Mouse (Mus musculus) MEL (cell line): ENCODE results near the gene Gabrg3. TPM values are rescaled to one million over a fixed set of nuclear protein-coding genes. Genes with fewer than 3 reads are reported as not detected.

Source experiments
- DNase-seq: peaks from one replicate; pipeline ENCODE4 v3.0.0; 2011; ENCODE audit warnings: low read depth, low spot score
- H3K27ac ChIP-seq: 2 replicates; pipeline ENCODE4 v1.5.1; 2012; ENCODE audit warnings: low read depth, mild to moderate bottlenecking, control low read depth, low read length, moderate library complexity; ENCODE audit not compliant: control insufficient read depth
- H3K27me3 ChIP-seq, 2 experiments: fragments of 150-350 bp in 1 of 2; sonication (generic) in 1 of 2; 2 replicates each; pipeline ENCODE4 v1.6.1; 2012; ENCODE audit warnings: low read length in 2 of 2, mild to moderate bottlenecking in 2 of 2, improper control_type of control experiment in 1 of 2, moderate library complexity in 1 of 2; ENCODE audit not compliant: insufficient read depth in 2 of 2, control insufficient read depth in 1 of 2
- H3K36me3 ChIP-seq, 2 experiments: 2 replicates each; pipeline ENCODE4 v1.6.1; 2012 to 2014; ENCODE audit warnings: low read length in 2 of 2, improper control_type of control experiment in 1 of 2, inconsistent platforms in 1 of 2, mild to moderate bottlenecking in 1 of 2; ENCODE audit not compliant: insufficient read depth in 2 of 2, control insufficient read depth in 1 of 2
- H3K4me1 ChIP-seq, 2 experiments: fragments of 150-350 bp in 1 of 2; sonication (generic) in 1 of 2; 2 replicates each; pipeline ENCODE4 v1.6.1; 2012; ENCODE audit warnings: low read length in 2 of 2, improper control_type of control experiment in 1 of 2, mild to moderate bottlenecking in 1 of 2; ENCODE audit not compliant: insufficient read depth in 2 of 2, control insufficient read depth in 1 of 2
- H3K4me3 ChIP-seq, 2 experiments: fragments of 150-350 bp in 1 of 2; sonication (generic) in 1 of 2; 2 replicates each; pipeline ENCODE4 v1.5.1; 2012; ENCODE audit warnings: low read depth in 2 of 2, low read length in 2 of 2, mild to moderate bottlenecking in 2 of 2, moderate library complexity in 2 of 2, control low read depth in 1 of 2, improper control_type of control experiment in 1 of 2; ENCODE audit not compliant: control insufficient read depth in 1 of 2, insufficient read depth in 1 of 2
- H3K79me2 ChIP-seq: 2 replicates; pipeline ENCODE4 v1.6.1; 2012; ENCODE audit warnings: mild to moderate bottlenecking, low read length, moderate library complexity; ENCODE audit not compliant: control insufficient read depth, poor library complexity, insufficient read depth
- H3K9ac ChIP-seq: 2 replicates; pipeline ENCODE4 v1.6.1; 2012; ENCODE audit warnings: low read depth, mild to moderate bottlenecking, control low read depth, low read length, moderate library complexity; ENCODE audit not compliant: control insufficient read depth, poor library complexity, severe bottlenecking
- H3K9me3 ChIP-seq: fragments of 150-350 bp; sonication (generic); replicated peaks from 2 replicates; pipeline ENCODE4 v1.6.1; 2012; ENCODE audit warnings: mild to moderate bottlenecking, low read length, improper control_type of control experiment, moderate library complexity; ENCODE audit not compliant: insufficient read depth
- BHLHE40 ChIP-seq: IDR thresholded peaks from 2 replicates; pipeline ENCODE4 v1.6.1; 2012; ENCODE audit warnings: low read depth, mild to moderate bottlenecking, inconsistent platforms, low read length, improper control_type of control experiment, borderline replicate concordance
- CHD2 ChIP-seq: IDR thresholded peaks from 2 replicates; pipeline ENCODE4 v1.6.1; 2011; ENCODE audit warnings: low read length, improper control_type of control experiment
- CTCF ChIP-seq, 3 experiments: IDR thresholded peaks in 2 of 3; conservative IDR thresholded peaks in 1 of 3; 2 replicates each; pipeline ENCODE4 v1.5.1; 2011 to 2012; ENCODE audit warnings: low read length in 3 of 3, low read depth in 2 of 3, mild to moderate bottlenecking in 2 of 3, improper control_type of control experiment in 1 of 3, inconsistent platforms in 1 of 3, mixed read lengths in 1 of 3, moderate library complexity in 1 of 3; ENCODE audit not compliant: control insufficient read depth in 1 of 3, insufficient read depth in 1 of 3, poor library complexity in 1 of 3, severe bottlenecking in 1 of 3
- ELF1 ChIP-seq: IDR thresholded peaks from 2 replicates; pipeline ENCODE4 v1.6.1; 2014; ENCODE audit warnings: low read depth, mild to moderate bottlenecking, inconsistent platforms, low read length, improper control_type of control experiment, moderate library complexity
- ETS1 ChIP-seq: IDR thresholded peaks from 2 replicates; pipeline ENCODE4 v1.6.1; 2012; ENCODE audit warnings: low read depth, mild to moderate bottlenecking, inconsistent platforms, low read length, improper control_type of control experiment, moderate library complexity
- GABPA ChIP-seq: IDR thresholded peaks from 2 replicates; pipeline ENCODE4 v1.6.1; 2012; ENCODE audit warnings: low read depth, mild to moderate bottlenecking, inconsistent platforms, low read length, improper control_type of control experiment, moderate library complexity
- GATA1 ChIP-seq: IDR thresholded peaks from 2 replicates; pipeline ENCODE4 v1.6.1; 2011; ENCODE audit warnings: low read depth, low read length, improper control_type of control experiment
- HCFC1 ChIP-seq: IDR thresholded peaks from 2 replicates; pipeline ENCODE4 v1.6.1; 2012; ENCODE audit warnings: low read depth, mild to moderate bottlenecking, inconsistent platforms, low read length, improper control_type of control experiment, moderate library complexity
- JUND ChIP-seq: IDR thresholded peaks from 2 replicates; pipeline ENCODE4 v1.6.1; 2011; ENCODE audit warnings: low read depth, mild to moderate bottlenecking, improper control_type of control experiment, low read length
- MAFK ChIP-seq: IDR thresholded peaks from 2 replicates; pipeline ENCODE4 v1.6.1; 2011; ENCODE audit warnings: low read depth, mild to moderate bottlenecking, low read length, improper control_type of control experiment, borderline replicate concordance
- MAZ ChIP-seq: IDR thresholded peaks from 2 replicates; pipeline ENCODE4 v1.6.1; 2012; ENCODE audit warnings: low read depth, mild to moderate bottlenecking, inconsistent platforms, low read length, improper control_type of control experiment
- MXI1 ChIP-seq: IDR thresholded peaks from 2 replicates; pipeline ENCODE4 v1.6.1; 2011; ENCODE audit warnings: mild to moderate bottlenecking, low read depth, low read length, improper control_type of control experiment
- MYB ChIP-seq: IDR thresholded peaks from 2 replicates; pipeline ENCODE4 v1.6.1; 2011; ENCODE audit warnings: mild to moderate bottlenecking, low read depth, low read length, improper control_type of control experiment
- MYC ChIP-seq: IDR thresholded peaks from 2 replicates; pipeline ENCODE4 v1.6.1; 2011; ENCODE audit warnings: low read depth, mild to moderate bottlenecking, low read length, improper control_type of control experiment, moderate library complexity
- POLR2AphosphoS5 ChIP-seq: IDR thresholded peaks from 2 replicates; pipeline ENCODE4 v1.6.1; 2012; ENCODE audit warnings: low read depth, borderline replicate concordance, mild to moderate bottlenecking, inconsistent platforms, low read length, moderate library complexity, mixed read lengths
- RAD21 ChIP-seq: IDR thresholded peaks from 2 replicates; pipeline ENCODE4 v1.6.1; 2011; ENCODE audit warnings: mild to moderate bottlenecking, low read depth, low read length, improper control_type of control experiment
- RCOR1 ChIP-seq: IDR thresholded peaks from 2 replicates; pipeline ENCODE4 v1.6.1; 2012; ENCODE audit warnings: low read depth, mild to moderate bottlenecking, inconsistent platforms, low read length, improper control_type of control experiment
- SMC3 ChIP-seq: IDR thresholded peaks from 2 replicates; pipeline ENCODE4 v1.6.1; 2011; ENCODE audit warnings: low read depth, low read length, improper control_type of control experiment
- TAL1 ChIP-seq: IDR thresholded peaks from 2 replicates; pipeline ENCODE4 v1.6.1; 2012; ENCODE audit warnings: mild to moderate bottlenecking, inconsistent platforms, low read length, moderate library complexity, mixed read lengths
- TCF12 ChIP-seq: IDR thresholded peaks from 2 replicates; pipeline ENCODE4 v1.6.1; 2014; ENCODE audit warnings: low read depth, mild to moderate bottlenecking, inconsistent platforms, low read length, improper control_type of control experiment, moderate library complexity
- UBTF ChIP-seq: IDR thresholded peaks from 2 replicates; pipeline ENCODE4 v1.6.1; 2012; ENCODE audit warnings: low read depth, mild to moderate bottlenecking, inconsistent platforms, low read length, improper control_type of control experiment, moderate library complexity, borderline replicate concordance; ENCODE audit not compliant: insufficient read depth
- ZC3H11A ChIP-seq: IDR thresholded peaks from 2 replicates; pipeline ENCODE4 v1.6.1; 2012; ENCODE audit warnings: low read depth, mild to moderate bottlenecking, inconsistent platforms, low read length, improper control_type of control experiment
- ZKSCAN1 ChIP-seq: IDR thresholded peaks from 2 replicates; pipeline ENCODE4 v1.6.1; 2012; ENCODE audit warnings: low read depth, mild to moderate bottlenecking, inconsistent platforms, low read length, improper control_type of control experiment, moderate library complexity
- ZNF384 ChIP-seq: IDR thresholded peaks from 2 replicates; pipeline ENCODE4 v1.6.1; 2012; ENCODE audit warnings: low read depth, mild to moderate bottlenecking, inconsistent platforms, low read length, improper control_type of control experiment
- polyA plus RNA-seq, 2 experiments: library from polyadenylated mRNA; stranded (reverse) in 1 of 2; unstranded in 1 of 2; fragments of >175 nt in 1 of 2; fragments of >200 nt in 1 of 2; gene quantifications; 2 replicates each; pipeline versions ENCODE4 v1.2.1 to v1.2.4; 2012; ENCODE audit warnings: low replicate concordance in 2 of 2, low read depth in 1 of 2; ENCODE audit not compliant: insufficient read length in 2 of 2, insufficient read depth in 1 of 2, missing spikeins in 1 of 2
- total RNA-seq: library from RNA; depleted of rRNA; stranded (reverse); fragments of 300-350 nt; gene quantifications from 2 replicates; pipeline ENCODE4 v1.2.3, GENCODE M21; 2012

Gene Gabrg3
- total and polyA plus RNA-seq, 3 experiments, result not detected

DNA sequence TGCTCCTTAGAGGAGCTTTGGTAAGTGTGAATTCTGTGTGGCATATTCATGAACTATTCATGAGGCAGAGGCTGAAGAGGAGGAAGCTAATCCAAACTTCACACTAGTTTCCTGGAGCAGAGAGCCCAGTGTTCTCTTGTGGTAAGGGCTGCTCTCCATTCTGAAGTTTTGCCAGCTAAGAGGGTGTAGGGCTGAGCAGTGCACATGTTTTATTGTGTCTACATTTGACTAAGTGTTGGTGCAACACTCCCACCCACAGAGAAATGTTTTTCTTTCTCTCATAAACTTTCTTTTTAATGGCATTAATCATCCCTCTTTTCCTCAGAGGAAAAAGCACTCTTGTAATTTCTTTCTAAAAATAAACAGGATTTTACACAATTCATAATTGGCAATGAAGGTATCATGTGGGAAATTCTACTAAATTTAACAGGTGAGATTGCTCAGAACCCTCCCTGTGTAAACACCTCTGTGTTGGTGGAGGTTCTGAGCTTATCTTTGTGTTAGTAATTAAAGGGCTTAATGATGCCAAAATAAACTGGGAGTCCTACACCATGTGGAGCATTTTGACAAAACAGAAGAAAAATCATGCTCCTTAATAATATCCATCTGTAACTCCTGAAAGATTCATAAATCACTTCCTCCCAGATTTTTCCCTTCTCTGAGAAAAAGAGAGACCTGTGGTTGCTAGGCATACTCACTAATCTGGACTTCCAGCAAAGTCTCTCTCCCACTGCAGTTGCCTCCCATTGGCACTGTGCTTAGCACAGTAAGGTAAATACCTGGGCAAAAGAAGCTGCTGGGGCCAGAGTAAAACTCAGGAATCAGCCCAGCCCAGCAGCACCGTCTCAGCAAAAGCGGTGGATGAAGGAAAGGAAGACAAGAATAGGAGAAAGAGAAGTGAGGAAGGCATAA is 389.0 kb downstream of the Gabrg3 start:
- H3K27me3 ChIP-seq, result no peaks in the 10 kb centered on the region
- no peak overlapping the region for H3K4me3 ChIP-seq
- DNase-seq, result no peak
- no peaks in the 10 kb centered on the region for H3K79me2 ChIP-seq
- TF ChIP-seq MAZ (no peak), RAD21 (no peak), ZKSCAN1 (no peak), MXI1 (no peak), CHD2 (no peak), UBTF (no peak), RCOR1 (no peak), ZNF384 (no peak), MYB (no peak), POLR2AphosphoS5 (no peak), JUND (no peak), TCF12 (no peak), MAFK (no peak), MYC (no peak), TAL1 (no peak)
- TF ChIP-seq, all 39 proteins: peak for 0
- Histone ChIP-seq H3K9ac (no peak overlapping the region), H3K4me1 (no peaks in the 10 kb centered on the region), H3K9me3 (no peaks in the 10 kb centered on the region), H3K36me3 (no peaks in the 10 kb centered on the region), H3K27ac (no peak overlapping the region)

DNA sequence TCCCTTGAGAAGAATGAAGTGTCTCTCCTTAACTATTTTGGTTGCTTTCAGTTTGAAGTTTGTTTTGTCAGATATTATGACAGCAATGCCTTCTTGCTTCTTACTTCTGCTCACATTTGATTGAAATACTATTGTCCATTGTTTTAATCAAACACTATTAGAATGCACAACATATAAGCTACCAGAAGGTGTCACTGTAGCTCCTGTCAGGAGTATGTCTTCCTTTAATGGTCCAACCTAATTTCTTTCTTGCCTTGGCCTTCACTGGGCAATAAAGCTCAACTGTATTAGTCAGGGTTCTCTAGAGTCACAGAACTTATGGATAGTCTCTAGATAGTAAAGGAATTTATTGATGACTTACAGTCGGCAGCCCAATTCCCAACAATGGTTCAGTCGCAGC is 440.6 kb downstream of the Gabrg3 start:
- Histone ChIP-seq H3K27ac (no peak overlapping the region), H3K27me3 (no peaks in the 10 kb centered on the region), H3K4me1 (no peaks in the 10 kb centered on the region), H3K79me2 (no peaks in the 10 kb centered on the region), H3K9ac (no peak overlapping the region), H3K36me3 (no peaks in the 10 kb centered on the region), H3K9me3 (no peaks in the 10 kb centered on the region), H3K4me3 (no peak overlapping the region)
- TF ChIP-seq RCOR1, result no peak
- TF ChIP-seq CTCF (IDR thresholded peaks at IDR 0.05 in 2 of 3, conservative IDR thresholded peaks at IDR 0.05 in 1 of 3; ENCODE audit: control insufficient read depth in 1 of 3, insufficient read depth in 1 of 3, low read depth in 2 of 3, low read length in 3 of 3, poor library complexity in 1 of 3, severe bottlenecking in 1 of 3), result peak in 2 of 3 experiments; percentile 15 to 29; a peak in 2 of 6 replicates
- TF ChIP-seq BHLHE40, result no peak
- no peak for TF ChIP-seq ZC3H11A
- TF ChIP-seq GABPA, result no peak
- TF ChIP-seq HCFC1, result no peak
- no peak for TF ChIP-seq GATA1
- TF ChIP-seq POLR2AphosphoS5, result no peak
- TF ChIP-seq RAD21, result peak; percentile 34
- TF ChIP-seq TAL1, result no peak
- TF ChIP-seq JUND, result no peak
- TF ChIP-seq ETS1, result no peak
- TF ChIP-seq SMC3, result peak; percentile 29
- TF ChIP-seq ELF1, result no peak
- DNase-seq, result peak; percentile 2
